Mouse (Mus musculus): ENCODE measurements at regions not wholly inside any gene's neighbourhood (a gene's known extent, or its start where the extent isn't known, plus 50 kb on each side); places are given as distances from the start of the nearest gene placed in this dataset.

DNA sequence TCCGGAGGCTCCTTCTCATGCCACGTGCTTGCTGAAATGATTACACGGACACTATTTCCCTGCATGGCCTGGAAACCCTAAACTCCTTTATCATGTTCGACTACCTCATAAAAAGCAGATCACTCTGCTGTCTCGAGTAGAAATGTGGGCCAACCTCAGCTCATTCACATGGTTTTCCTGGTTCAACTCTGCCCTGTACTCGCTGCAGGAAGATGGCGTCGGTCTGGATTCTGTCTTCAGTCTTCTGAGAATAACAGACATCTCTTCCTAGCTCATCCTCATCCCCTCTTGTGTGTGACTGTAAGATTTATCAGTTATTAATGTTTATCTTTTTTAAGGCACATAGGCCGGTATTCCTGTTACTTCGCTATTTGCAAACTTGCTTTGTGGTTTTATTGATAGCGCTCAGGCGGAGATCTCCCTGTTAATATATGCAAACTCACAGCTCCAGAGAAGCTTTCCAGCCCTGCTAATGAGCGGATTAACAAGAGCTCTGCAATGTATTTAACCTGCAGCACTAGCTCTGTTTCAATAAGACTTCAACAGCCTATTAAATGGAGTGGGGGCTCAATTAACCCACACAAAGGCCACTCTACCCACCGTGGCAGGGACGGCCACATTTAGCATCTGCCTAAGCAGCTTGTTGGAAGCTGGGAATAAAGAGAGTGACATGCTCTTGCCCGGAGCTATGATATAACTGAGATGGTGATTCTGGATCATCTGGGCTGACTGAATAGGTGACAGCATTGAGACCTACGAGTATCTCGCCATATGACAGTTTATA, 159.5 kb upstream of the Eomes start:
- in situ Hi-C loops (cut with MboI, MseI): no loop called here

DNA sequence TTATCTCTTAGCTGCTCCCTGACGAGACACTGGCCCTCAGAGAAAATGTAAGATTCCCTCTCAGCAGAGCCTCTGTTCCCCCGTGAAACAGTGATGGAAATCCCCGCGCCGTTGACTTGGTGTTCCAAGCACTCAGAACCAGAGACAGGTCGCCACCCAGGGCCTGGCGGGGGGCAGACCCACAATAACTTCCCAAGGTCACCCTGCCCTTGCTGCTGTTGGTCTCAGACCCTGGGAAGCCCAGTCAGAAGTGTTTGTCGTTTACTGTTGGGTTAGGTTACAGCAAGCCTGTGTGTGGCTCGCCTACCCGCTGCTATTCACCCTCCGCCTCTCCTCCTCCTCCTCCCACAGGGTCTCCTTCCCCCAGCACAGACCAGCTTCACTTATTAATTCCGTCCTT, 154.2 kb upstream of the Eomes start:
- in situ Hi-C loops (cut with MboI, MseI): loop anchor here (5.0 kb wide), 1 partner anchor 71 kb away; no protein-coding TSS in a partner anchor

DNA sequence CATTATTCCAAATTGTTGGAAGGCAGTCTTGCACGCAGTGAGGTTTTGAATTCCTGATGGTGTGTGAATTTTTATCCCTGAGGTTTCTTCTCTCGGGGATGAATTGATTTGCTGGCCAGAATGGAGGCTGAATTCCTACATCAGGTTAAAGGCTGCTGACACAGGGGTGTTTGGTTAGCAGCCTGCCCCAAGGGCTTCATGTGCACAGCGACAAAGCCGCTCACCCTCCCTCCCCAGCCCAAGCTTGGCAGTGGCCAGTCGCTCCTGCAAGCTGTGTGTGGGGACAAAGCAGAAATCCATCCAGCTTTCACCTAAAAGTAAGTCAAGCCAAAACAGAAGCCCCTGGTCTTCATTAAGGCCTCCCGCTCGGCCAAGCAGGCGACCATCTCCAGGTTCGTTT, 151.4 kb upstream of the Eomes start:
- in situ Hi-C loops (cut with MboI, MseI): no loop called here

DNA sequence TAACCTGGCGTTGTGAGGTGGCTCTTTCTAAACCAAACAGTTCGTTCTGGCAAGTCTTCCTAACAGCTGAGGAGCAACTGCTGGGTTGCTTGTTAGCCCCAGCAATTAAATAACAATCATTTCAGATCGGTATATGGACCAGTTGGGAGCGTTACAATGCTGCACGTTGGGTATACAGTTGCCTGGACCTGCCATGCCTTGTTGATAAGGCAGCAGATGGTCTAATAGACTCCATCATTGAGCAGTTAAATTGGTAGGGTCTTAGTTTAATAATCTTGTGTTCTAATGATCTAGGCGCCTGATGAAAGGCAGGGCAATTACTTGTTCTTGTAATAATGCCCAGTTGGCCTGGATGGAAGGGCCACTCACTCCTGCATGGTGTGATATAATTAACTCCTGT, 150.1 kb upstream of the Eomes start:
- in situ Hi-C loops (cut with MboI, MseI): no loop called here

DNA sequence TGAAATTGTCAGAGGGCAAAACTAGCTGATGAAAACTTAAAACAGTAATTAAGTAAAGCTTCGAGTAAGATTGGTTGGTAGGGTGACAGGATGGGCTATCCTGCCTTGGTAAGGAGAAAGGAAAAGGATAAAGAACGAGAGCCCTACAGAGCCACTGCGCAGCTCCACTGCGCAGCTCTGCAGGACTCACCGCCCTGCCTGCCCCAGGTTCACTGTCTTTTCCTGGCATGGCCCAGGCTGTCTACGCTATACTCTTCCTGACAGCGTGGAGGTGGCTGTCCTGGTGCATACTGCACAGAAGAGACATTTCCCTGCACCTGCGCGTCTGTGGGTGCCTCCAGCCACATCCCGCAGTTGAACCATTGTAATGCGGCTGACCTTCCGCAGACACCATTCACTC, 136.6 kb upstream of the Eomes start:
- in situ Hi-C loops (cut with MboI, MseI): no loop called here

DNA sequence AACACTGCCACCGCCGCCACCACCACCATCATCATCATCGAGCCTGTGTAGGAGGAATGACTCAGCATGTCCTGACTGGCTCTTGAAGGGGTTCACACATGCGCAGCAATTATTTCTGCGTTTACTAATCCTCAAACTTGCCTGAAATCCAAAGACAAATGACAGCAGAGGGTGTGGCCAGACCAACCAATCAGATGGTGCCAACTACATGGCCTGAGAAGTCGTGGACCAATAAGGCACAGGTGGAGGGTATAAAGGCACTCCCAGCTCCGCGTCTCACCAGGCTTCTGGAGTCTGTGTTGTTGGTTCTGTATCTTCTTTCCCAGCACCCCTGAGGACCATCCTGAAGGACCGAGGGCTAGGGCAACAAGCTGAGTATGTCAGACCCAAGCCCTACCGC, 123.1 kb upstream of the Eomes start:
- in situ Hi-C loops (cut with MboI, MseI): no loop called here

DNA sequence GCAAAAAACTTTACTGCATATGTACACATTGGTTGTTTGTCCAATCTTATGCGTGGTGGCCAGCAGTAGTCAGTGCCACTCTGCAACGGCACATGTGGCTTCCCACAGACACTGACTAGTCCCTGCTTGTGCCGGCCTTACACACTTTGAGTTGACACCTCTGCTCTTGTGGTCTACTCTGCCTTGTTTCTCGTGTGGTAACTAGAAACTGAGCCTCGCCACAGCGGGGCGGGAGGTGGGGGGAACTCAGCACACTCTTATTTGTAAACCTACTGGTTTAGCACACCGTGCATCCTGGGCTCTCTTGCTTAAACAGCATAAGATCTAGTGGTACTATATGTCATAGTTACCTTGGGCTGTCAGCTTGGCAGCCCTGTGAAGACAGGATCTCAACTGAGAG, 120.6 kb upstream of the Eomes start:
- in situ Hi-C loops (cut with MboI, MseI): no loop called here

DNA sequence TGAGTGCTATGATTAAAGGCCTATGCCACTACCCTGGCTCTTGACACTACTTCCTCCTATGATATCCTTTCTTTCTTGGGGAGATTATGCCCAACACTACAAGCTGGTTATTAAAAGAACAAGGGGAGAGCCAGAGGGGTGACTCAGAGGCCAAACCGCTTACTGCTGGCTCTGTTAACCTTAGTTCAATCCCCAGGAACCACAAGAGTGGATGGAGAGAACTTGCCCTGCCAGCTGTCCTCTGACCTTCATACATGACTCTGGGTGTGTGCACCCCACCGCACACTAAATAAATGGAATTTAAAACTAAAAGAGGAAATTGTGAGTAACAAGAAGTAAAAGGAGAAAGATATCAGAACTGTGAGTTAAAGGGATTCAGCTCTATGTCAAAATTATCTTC, 114.1 kb upstream of the Eomes start:
- in situ Hi-C loops (cut with MboI, MseI): loop anchor here (5.0 kb wide), 1 partner anchor 113 kb away; the partner anchor contains the start of gene Eomes

DNA sequence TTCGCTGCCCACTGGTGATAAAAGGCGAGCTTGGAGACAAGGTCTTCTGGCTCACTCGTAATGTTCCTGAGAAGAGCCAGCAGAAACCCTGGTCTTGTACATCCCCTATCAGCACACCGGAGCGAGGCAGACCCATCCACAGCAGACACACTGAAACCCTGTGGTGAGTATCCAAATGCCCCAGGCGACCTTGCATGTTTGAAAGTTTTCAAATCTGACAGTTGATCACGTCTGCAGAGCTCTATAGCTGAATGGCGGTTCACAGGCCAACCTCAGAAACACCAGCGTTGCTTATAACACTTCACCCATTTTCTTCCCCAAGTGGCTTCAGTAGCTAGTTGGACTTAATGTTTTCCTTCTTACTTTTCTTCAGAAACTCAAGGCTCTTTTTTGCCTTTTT, 112.6 kb upstream of the Eomes start:
- in situ Hi-C loops (cut with MboI, MseI): no loop called here

DNA sequence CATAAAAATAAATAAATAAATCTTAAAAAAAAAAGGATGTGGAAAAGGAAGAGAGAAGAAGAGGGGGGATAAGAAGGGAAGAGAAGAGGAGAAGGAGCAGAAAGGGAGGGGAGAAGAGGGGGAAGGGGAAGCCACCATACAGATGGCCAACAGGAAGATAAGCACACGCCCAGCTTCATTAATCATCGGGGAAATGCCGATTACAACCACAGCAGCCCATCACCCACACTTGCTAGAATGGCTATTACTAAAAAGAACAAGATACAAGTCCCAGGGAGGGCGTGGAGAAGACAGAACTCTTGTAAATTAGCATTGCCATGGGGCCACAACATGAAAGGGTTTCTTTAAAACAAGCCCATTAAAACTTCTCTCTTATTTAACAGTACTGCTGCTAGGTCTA, 110.7 kb upstream of the Eomes start:
- in situ Hi-C loops (cut with MboI, MseI): no loop called here

DNA sequence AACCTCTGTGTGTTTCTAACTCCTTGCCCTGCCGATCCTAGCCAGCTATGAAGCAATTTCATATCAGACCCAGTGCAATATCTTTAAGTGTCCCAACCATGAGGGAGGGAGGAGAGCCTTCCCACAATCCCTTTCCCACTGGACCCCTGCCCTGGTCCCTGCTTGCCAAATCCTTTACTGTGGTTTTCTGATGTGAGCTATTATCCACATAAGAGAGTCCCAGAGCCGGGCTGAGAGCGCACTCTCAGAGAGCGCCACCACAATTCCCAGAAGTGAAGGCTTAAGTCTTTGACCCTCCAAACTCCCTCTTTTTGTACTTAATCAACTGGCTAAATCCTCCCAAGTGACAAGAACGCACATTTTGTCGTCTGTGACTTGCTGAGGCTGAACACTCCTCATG, 107.4 kb upstream of the Eomes start:
- in situ Hi-C loops (cut with MboI, MseI): no loop called here

DNA sequence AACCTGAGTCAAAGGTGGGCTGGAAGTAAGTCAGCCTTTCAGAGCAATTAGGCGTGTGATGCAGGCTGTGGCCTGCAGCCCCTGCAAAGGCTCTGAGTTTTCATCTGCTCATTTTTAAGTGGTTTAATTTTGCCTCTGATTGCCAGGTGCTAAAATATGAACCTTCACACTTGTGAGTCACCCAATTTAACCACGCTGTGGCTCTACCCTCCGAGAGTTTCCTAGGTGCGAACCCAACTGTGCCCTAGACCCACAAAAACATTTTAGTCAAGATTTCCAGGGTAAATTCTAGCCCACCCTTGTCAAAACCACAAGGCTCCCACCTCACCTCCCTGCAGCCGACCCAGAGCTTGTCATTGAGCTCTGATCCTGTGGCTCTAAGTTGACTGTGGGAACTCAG, 103.3 kb upstream of the Eomes start:
- in situ Hi-C loops (cut with MboI, MseI): no loop called here

DNA sequence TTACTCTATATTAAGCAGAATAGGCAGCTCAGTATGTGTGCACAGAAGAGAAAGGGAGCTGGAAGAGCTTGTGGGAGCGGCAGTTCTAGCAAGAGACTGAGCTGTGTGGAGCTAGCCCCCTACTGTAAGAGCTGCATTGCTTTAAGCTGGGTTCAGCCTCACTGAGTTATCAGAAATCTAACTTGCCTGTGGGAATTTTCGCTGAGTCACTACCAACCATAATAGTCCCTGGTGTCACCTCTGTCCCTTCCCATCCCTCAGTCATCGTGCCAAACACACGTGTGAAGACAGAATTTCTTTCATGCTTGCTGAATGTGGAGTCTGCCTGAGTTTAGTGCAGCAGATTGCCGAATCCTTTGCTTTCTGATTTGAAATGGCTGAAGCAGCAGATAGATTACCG, 99.0 kb upstream of the Eomes start:
- in situ Hi-C loops (cut with MboI, MseI): no loop called here

DNA sequence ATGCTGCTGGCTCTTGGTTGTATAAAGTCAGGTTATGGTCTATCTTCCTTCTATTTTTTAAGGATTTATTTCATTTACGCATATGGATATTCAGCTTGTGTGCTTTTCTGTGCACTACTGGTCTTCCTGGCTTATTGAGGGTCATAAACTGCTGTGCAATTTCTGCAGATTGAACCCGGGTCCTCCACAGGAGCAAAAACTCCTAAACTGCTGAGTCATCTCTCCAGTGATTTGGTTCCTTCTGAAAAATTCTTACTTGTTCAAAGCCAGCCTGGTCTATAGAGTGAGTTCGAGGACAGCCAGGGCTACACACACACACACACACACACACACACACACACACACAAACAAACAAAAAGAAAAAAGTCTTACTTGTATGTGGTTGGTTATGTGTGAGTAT, 95.5 kb upstream of the Eomes start:
- in situ Hi-C loops (cut with MboI, MseI): no loop called here

DNA sequence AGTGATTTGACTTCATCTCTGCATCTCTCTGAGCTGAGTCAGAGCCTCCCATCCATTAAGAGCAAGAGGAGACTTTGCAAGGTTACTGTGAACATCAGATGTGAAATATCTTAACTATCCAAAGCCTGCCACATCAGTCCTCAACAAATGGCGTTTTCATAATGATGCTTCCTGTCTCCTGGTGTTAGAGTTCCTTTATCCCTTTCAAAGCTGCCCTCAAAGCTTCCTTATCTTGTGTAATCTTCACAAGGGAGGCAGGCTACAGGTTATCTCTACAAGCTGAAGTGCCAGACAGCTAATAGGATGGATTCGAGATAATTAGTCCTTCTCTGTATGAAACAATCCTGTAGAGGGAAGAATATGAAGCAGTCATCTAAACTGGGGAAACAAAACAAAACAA, 93.4 kb upstream of the Eomes start:
- in situ Hi-C loops (cut with MboI, MseI): no loop called here

DNA sequence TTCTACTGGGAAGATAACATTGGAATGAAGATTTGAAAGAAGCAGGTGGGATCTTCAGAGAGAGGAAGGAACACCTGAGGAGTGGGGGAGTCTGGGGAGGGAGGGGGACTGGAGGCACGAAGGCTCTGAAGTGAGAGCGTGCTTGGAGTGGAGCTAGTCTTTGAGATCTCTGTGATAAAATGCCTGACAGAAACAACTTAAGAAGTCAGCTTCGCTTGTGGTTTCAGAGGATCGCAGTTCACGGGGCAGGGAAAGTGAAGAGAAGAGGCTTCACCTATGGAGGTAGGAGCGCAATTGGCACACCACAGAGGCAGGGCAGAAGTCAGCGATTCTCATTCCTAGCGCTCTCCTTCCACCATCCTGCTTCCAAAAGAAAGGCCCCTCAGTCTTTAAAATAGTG, 90.4 kb upstream of the Eomes start:
- in situ Hi-C loops (cut with MboI, MseI): no loop called here

DNA sequence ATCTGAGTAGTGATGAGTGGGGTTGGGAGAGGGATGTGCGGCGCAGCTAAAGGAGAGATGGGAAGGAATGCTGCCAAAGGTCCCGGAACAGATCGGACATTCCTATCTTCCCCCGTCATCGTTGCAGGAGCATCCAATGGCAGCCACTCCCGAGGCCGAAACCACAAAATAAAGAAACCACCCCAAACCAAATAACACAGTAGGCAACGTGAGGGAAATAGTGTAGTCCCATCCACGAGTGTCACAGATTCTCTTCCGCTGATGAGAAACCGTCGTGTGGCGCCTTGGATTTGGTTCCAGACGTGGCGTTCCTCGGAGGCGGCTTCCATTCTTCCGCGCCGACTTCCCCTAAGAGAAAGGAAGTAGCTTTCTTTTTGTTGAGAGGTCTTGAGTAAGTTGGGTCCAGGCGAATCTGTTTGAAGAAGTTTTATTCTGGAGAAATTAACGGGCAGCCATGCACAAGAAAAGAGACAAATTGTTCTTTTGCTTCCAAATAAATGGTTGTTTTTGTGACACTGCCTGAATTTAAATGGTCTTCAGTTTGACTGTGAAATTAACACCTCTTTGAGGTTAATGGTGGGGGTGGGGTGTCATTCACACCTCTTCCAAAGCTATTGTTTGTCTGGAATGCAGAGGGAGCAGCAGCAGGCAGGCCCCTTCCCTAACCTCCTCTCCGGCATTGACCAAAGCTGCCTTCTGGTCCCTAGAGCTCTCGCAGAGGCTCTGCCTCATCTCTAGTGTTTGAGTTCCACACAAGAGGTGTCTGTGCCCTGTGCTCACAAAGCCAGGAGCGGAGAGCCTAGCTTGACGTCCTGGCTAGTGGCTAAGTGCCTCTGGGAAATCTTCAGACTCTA, 88.3 kb upstream of the Eomes start:
- in situ Hi-C loops (cut with MboI, MseI): no loop called here

DNA sequence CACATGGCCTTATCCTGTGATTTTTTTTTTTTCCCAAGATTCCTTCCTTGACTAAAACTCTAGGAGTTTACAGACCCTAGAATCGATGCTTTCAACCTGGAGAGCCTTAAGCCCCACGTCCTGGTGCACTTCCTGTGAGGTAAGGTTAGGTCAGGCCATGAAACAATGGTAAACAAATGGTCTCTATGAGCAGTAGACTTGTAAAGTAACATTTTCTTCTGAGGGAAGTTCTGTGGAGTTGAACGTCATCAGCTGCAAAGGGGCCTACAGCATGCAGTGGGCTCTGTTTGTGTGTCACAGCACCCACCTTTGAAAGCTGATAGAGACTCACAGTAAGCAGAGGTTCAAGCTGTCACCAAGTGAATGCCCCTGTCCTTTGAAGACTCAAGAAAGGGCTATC, 87.3 kb upstream of the Eomes start:
- in situ Hi-C loops (cut with MboI, MseI): no loop called here

DNA sequence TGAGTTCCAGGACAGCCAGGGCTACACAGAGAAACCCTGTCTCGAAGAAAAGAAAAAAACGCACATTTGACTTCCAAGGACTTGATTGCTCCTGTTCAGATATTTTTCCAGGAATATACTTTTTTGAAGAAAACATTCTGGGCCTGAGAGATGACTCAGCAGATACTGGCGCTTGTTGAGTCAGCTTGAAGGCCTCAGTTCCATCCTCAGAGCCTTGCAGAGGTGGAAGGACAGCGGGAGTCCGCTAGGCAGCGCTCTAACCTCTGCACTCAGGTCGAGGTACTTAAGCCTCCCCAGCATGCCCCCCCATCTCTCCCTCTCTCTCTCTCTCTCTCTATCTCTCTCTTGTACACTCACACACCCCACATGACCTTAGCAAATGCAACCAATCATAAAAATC, 86.3 kb upstream of the Eomes start:
- in situ Hi-C loops (cut with MboI, MseI): no loop called here

DNA sequence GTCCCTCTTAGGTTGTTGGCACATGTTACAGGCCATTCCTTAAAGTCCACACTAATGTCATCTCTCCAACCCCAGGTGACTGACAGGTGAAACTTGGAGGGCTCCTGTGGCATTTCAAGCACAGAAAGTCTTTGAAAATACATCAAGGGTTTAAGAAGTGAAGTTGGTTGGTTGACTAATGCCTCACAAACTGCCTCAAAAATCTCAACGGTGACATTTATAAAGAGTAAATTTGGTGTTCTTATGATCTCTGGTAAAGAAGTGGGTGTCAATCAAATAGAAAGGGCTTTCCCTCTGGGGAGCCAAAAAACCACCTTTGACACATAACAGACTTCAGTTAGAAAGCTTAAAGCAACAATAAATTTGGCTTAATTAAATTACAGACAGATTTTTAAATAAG, 85.2 kb upstream of the Eomes start:
- in situ Hi-C loops (cut with MboI, MseI): no loop called here

DNA sequence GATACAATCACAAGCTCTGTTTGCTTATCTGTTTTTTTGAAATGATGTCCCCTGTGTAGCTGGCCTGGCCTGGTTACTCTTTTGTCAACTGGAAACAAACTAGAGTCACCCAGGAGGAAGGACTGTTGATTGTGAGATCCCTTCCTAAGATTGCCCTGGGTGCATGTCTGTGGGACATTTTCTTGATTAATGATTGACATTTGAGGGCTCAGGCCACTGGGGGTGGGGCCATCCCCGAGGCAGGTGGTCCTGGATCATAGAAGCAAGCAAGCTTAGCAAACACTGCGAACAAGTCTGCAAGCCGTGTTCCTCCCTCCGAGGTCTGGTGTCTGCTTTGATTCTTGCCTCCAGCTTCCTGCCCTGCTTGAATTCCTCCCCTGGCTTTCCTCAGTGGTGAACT, 84.4 kb upstream of the Eomes start:
- in situ Hi-C loops (cut with MboI, MseI): no loop called here

DNA sequence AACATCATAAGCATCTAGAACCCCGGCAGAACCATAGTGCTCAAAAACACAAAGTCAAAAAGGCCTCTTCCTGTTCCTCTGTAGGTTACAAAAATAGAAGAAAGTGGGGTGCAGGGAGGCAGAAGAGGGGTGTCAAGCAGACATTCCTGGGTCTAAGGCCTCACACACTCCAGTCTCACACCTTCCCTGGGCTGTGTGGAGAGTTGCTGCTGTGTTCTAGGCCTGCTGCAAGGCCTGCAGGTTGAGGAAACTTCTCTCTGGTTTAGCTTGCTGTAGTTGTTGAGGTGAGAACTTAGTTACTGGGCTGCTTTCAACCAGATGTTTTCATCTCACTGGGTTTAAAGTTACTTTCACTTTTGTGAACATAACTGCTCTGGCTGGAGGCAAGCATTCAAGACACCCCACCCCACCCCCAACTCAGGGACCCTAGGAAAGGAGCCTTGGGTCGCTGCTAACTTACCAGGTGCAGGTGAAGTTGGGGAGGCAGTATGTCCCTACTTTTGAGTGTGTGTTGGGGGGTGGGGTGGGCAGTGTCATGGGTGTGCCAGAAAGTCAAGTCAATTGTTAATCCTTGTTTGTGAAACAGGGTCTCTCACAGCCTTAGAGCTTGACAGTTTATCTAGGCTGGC, 81.5 kb upstream of the Eomes start:
- in situ Hi-C loops (cut with MboI, MseI): no loop called here

DNA sequence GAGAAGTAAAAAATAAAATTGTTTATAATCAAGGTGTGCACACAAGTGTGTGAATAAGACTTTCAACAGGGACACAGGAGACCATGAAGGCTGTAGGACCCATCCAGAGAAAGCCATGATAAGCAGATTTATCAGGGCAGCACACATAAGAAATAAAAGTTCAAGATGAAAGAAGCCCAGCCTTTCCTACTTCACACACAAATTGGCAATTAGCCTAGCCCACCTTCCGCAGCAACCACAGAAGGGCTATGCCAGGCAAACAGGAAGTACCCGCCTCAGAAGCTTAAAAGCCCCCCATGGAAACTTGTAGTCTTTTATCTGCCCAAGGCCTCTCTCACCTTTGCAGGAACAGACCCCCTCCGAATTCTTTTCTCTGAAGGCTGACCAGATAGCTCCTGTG, 77.5 kb upstream of the Eomes start:
- in situ Hi-C loops (cut with MboI, MseI): no loop called here
